ENCODE assay signal across 8 mouse cellular contexts in genomic region chr7:89338350-89339141, GRCm38 (mm10).
DNase-seq lines count a peak whose midpoint lies in the region; TF ChIP-seq lines count a peak whose summit lies in the region.

No protein-coding gene starts in this region.

- intact Hi-C loops in gastrocnemius, adult 2 months (cut with DNase I): loop anchor here (5.0 kb wide), 1 partner anchor 79 kb away; no protein-coding TSS in a partner anchor

- H3K4me1 ChIP-seq in megakaryocyte, embryonic 14.5 days: peaks cover 39% of the 10 kb centered on the region

- peak; percentile 58 for DNase-seq in WW6 (ENCODE audit: low read depth, low spot score)
- DNase-seq in cerebellum, postnatal 4 days (ENCODE audit: low spot score in 2 of 2): peak; percentile 85 to 91
- peak; percentile 96 for DNase-seq in gastrocnemius, adult 2 months
- peak; percentile 41 for DNase-seq in hindlimb bud, embryonic 11.5 days (ENCODE audit: extremely low spot score, low read depth, low spot score)
- peak; percentile 89 to 90 for DNase-seq in left cerebral cortex, adult 8-10 months (ENCODE audit: low spot score in 2 of 2)
- DNase-seq in right cerebral cortex, postnatal 10 days (ENCODE audit: low spot score in 2 of 2): peak; percentile 92 to 93
- DNase-seq in urinary bladder, postnatal 25 days (ENCODE audit: low spot score): peak; percentile 94

- no peak for TF ChIP-seq CTCF in gastrocnemius, adult 2 months (IDR thresholded peaks at IDR 0.05)

- no peaks in the 10 kb centered on the region for H3K9me3 ChIP-seq in megakaryocyte, embryonic 14.5 days

- H3K36me3 ChIP-seq in megakaryocyte, embryonic 14.5 days (replicated peaks; ENCODE audit: low read length): peaks cover 4% of the 10 kb centered on the region

- H3K27ac ChIP-seq in gastrocnemius, adult 2 months: peak overlapping the region; percentile 93

- H3K4me3 ChIP-seq in gastrocnemius, adult 2 months: peak overlapping the region; percentile 85
- H3K4me3 ChIP-seq in megakaryocyte, embryonic 14.5 days (replicated peaks): peak overlapping the region; percentile 99

- no peaks in the 10 kb centered on the region for H3K27me3 ChIP-seq in megakaryocyte, embryonic 14.5 days (replicated peaks)

Comparison
In these comparisons a context has a peak if more than half of its experiments do, and no peak if none do; other contexts are left out.
1. Peak in every context shown above with its lines: DNase-seq, H3K4me3 ChIP-seq and H3K27ac ChIP-seq.
2. DNase-seq: peak in every context shown above with its lines; median percentile 96 in gastrocnemius, adult 2 months; 94 in urinary bladder, postnatal 25 days; 92 in right cerebral cortex, postnatal 10 days; 90 in left cerebral cortex, adult 8-10 months; 88 in cerebellum, postnatal 4 days; 58 in WW6; 41 in hindlimb bud, embryonic 11.5 days.